Mouse (Mus musculus) urinary bladder, postnatal 36 days (tissue): ENCODE measurements around the gene Pebp1.

Source experiments
- DNase-seq, 2 experiments: peaks; one replicate each; pipeline ENCODE4 v3.0.0; 2022; ENCODE audit warnings: low spot score in 2 of 2, mixed read lengths in 1 of 2

Pebp1 gene

DNA sequence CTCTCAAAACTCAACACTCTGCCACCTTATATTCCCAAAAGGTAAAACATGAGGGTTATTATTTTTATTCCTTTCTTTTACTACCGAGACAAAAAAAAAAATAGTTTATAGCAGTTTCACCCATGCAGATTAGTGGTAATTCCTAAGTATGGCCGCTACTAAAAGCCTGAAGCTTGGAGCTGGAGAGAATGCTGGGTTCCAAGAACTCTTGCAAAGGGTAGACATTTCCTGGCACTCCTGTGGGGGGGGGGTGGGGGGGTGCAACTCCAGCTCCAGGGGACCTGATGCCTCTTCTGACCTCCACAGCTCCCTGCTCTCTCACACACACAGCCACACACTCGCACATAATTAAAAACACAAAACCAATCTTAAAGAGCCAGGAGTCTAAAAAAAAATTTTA is 1.1 kb downstream of the Pebp1 start:
- DNase-seq: no peak

DNA sequence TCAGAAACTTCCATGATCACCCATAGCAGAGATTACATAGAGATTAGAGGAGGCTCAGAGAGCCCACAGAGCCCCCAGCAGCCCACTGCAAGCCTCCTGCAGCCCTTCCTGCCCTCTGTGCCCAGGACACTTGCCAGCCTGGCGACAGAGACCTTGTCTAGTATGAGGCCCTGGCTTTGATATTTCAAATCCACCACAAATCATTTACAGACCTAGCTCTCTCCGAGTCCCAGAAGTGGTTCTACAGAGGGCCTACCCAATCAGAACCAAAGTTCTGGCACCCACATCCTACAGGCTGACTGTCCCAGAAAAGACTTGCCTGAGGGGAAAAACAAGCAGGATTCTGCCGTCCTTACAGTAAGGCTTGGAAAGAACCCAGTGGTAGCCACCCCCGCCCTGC is 2.2 kb downstream of the Pebp1 start:
- DNase-seq: no peak

- DNase-seq: no peak
These were observed 2.7 kb downstream of the Pebp1 start for GRCm38 (mm10) chr5:117284682-117285081.

GRCm38 (mm10) chr5:117284029-117284428 is 3.4 kb downstream of the Pebp1 start:
- DNase-seq: no peak

DNA sequence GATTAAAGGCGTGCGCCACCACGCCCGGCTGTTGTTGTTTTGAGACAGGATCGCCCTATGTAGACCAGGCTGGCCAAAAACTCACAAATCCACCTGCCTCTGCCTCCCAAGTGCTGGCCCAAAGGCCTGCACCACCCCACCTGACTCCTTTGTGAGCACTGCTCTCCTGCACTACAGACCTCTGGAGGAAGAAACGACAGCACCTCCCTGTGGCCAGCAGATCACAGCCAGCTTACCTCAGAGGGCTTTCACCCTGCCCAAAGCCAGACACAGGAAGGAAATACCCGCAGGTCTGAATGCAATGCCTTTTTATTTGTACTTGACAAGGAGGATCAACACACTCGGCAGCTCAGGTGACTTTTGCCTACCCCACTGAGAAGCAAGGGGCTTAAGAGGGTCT is 5.1 kb downstream of the Pebp1 start:
- no peak for DNase-seq

- no peak for DNase-seq
These were observed 5.9 kb downstream of the Pebp1 start for GRCm38 (mm10) chr5:117281536-117281935.

- DNase-seq: no peak
These were observed 7.8 kb downstream of the Pebp1 start for GRCm38 (mm10) chr5:117279669-117280050.

DNA sequence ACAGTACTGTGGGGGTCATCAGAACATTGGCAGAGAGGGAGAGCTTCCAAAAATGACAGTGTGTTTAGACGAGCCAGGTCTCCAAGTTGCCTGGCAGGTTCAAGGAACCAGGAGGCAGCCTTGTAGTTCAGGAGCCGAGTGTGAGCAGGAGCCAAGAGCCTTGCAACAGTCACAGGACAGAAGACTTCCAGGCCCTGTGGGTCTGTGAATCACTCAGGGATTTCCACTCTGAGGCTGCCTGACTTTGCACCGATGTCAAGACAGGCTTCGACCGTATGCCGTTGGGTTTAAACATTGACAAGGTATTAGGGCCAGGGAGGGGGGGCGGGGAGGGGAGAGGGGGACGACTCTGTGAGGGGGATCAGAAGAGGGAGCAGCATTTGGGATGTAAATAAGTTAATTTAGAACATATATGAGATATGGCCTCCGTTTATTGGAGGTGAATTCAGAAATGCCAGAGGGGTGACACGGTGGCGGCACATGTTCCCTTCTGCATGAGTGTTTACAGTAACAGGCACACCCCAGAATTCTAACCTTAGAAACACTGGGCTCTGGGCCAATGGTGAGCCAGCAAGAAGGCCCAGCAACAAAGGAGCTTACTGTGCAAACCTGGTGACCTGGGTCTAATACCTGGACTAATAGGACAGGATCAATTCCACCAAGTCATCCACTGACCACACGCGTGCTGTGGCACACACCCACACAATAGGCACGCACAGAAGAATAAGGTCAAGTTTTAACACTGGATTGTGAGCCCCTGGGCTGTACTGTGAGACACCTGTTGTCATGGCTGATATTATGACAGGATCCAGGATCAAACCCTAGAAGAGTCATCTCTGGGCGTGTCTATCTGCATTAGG is 8.4 kb downstream of the Pebp1 start:
- DNase-seq: peak; percentile 73 to 84

DNA sequence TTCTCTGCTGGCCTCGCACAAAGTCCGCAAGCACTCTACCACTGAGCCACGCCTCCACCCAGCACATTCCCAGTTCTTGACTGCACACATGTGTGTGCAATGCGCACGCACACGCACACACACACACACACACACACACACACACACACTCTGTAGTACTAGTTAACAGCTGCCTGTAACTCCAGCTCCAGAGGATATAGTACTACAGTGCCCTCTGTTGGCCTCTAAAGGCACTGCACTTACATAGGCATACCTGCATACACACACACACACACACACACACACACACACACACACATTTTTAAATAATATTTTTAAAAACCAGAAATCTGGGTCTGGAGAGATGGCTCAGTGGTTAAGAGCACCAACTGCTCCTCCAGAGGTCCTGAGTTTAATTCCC is 9.6 kb downstream of the Pebp1 start:
- DNase-seq: no peak

GRCm38 (mm10) chr5:117274817-117275216 is 12.6 kb downstream of the Pebp1 start:
- DNase-seq: no peak

GRCm38 (mm10) chr5:117271945-117272344 is 15.5 kb downstream of the Pebp1 start:
- no peak for DNase-seq

DNA sequence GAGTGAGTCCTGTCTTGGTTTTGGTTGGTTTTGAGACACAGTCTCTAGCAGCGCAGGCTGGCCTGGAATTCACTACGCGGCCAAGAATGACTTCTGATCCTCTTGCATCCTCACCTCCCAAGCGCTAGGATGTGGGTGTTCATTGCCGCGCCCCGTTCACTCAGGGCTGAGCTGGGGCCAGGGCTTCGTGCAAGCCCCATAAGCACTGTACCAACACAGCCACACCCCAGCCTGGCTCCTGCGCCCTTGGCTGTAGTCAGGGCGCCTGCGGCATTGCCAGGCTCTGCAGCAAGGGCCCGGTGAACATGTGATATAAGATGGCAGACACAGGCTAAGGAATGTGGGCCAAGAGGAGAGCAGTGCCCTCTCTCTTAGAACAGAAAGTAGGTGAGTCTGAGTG is 18.0 kb downstream of the Pebp1 start:
- DNase-seq: no peak

- no peak for DNase-seq
These were observed 18.7 kb downstream of the Pebp1 start for GRCm38 (mm10) chr5:117268749-117269148.

DNA sequence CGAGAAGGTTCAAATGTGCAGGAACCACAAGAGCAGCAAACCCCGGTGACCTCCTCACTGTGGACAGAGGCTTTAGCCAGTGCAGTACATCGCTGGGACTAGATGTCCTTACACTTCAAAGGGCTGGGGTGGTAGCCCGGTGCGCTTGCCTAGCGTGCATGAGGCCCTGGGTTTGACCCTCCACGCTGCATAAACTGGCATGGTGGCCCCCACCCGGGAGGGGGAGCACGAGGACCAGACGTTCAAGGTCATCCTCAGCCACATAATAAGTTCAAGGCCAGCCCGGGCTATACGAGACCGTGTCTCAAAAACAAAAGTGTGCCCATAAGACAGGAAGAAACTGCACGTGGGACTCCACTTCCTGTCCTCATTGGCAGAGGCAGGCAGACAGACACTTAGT is 19.5 kb downstream of the Pebp1 start:
- no peak for DNase-seq

GRCm38 (mm10) chr5:117264701-117265100 is 22.7 kb downstream of the Pebp1 start:
- no peak for DNase-seq

DNA sequence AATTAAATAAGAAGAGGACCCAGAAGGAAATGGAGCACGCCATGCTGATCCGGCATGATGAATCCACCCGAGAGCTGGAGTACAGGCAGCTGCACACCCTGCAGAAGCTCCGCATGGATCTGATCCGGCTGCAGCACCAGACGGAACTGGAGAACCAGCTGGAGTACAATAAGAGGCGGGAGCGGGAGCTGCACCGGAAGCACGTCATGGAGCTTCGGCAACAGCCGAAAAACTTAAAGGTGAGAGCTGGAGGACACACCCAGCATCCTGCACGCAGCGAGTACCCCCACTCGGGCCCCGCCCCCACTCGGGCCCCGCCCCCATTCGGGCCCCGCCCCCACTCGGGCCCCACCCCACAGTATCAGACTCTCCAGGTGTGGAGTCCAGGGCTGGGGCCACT is 23.9 kb downstream of the Pebp1 start:
- no peak for DNase-seq

GRCm38 (mm10) chr5:117258276-117258675 is 29.1 kb downstream of the Pebp1 start:
- no peak for DNase-seq

GRCm38 (mm10) chr5:117251763-117252162 is 35.7 kb downstream of the Pebp1 start:
- DNase-seq: no peak

- no peak for DNase-seq
These were observed 36.6 kb downstream of the Pebp1 start for GRCm38 (mm10) chr5:117250796-117251195.

- no peak for DNase-seq
These were observed 39.1 kb downstream of the Pebp1 start for GRCm38 (mm10) chr5:117248351-117248750.

DNA sequence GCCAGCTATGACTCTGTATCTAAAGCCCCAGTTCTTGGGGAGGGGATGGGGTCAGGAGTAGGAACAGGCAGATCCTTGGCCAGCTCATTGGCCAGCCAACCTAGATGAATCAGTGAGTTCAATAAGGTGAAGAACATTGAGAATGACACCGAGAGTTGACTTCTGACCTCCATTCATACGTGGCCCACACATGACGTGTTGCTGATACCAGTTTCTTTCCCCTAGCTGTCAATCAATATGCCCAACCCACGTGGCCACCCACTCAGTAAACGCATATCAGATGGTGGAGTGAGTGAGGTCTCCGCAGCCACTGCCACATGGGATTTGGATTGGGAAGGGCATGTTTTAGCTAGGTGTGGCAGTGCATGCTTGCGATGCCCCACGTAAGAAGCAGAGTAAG is 42.3 kb downstream of the Pebp1 start:
- DNase-seq: no peak

DNA sequence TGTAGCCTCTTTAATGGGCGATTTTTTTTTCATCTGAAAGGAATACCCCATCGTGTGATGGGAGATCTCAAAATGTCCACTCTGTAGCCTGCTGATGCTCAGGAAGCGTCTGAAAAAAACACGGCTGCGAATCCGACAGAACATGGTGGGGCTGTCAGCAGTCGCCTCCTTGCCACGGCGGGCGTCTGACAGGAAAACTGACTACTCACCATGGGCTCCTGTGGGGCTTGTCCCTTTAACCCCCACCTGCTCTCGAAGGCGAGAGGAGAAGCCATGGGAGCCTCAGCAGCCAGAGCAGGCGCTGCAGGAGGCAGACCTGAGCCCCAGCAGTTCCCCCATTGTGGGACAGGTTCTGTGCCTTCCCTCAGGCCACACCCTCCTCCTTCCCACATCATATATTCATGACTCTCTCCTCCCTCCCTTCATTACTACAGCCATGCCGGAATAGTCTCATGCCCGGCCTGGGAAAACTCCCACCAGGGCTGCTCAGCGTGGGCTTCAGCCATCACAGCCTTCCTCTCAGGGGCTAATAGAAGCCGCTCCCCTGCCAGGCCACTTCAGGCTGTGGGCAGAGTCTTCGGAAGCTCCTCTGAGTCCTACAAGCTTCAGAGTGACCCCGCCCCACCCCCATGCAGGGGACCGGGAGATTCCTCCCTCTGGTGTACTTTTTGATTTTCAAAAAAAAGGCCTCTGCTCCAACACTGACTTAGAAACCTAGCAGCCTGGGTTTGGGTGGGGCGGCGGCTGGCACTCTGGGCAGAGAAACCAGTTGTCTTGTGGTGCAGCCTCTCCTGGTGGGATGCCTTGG is 44.5 kb downstream of the Pebp1 start:
- DNase-seq: no peak

- DNase-seq: no peak
These were observed 45.4 kb downstream of the Pebp1 start for GRCm38 (mm10) chr5:117241935-117242531.
